Mouse (Mus musculus): ENCODE data around the gene Nhsl1. TPM values are rescaled to one million over a fixed set of nuclear protein-coding genes. Genes with fewer than 3 reads are reported as not detected.

Nhsl1 gene
- 1.3 TPM for polyA plus RNA-seq (2017; shearing (Covaris generic))

GRCm38 (mm10) chr10:18318916-18319481, at the start of gene Nhsl1:
TSS of gene Nhsl1 (plus strand) at chr10:18318985.

GRCm38 (mm10) chr10:18545813-18546235, 227.0 kb downstream of the Nhsl1 start, which contains the start of gene Hebp2:
TSS of gene Hebp2 (minus strand) at chr10:18546076.

Other genes with a start within 250 kb of the Nhsl1 start
- gene Ect2l, start 108.1 kb upstream of the Nhsl1 start, polyA plus RNA-seq (2017; shearing (Covaris generic)): 1.3 TPM
- 47.8 TPM for gene Ccdc28a, start 84.0 kb upstream of the Nhsl1 start, polyA plus RNA-seq (2017; shearing (Covaris generic))
- gene Hebp2, start 227.1 kb downstream of the Nhsl1 start, polyA plus RNA-seq (2017; shearing (Covaris generic)): not detected